Mouse (Mus musculus): ENCODE results near the gene Gm3625.

DNA sequence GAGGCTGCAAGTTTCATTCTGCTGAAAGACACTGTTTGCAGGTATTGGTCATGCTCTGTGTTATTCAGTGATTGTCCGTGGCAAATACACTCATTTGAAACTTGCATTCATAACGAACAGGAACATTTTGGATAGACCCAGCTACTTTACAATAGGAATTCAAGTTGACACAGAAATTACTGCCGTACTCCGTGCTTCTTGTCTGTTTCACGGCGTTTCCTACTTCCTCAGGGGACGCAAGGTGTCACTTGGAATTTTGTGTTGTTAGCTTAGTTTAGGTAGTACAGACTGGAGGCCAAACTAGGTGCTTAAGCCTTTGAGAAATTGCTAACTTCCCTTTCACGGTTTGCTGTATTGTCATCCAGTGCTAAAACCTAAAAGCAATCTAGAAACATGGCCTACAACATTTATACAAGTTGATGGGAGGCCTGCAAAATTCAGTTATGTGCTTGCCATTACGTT, 1.2 kb upstream of the Gm3625 start:
- no peak for TF ChIP-seq GATA1 (IDR thresholded peaks at IDR 0.05; ENCODE audit: borderline replicate concordance, low read length)
- no peak for TF ChIP-seq FLI1 (IDR thresholded peaks at IDR 0.05; ENCODE audit: low read length)

Data from megakaryocyte, embryonic 14.5 days (primary cell).